Mouse (Mus musculus) spleen, adult 2 months (tissue): ENCODE measurements around the gene Odf2.

Experiments
- CTCF ChIP-seq: fragments of 200-500 bp; IDR thresholded peaks from 2 replicates; pipeline ENCODE4 v1.5.1; 2011; ENCODE audit warnings: mild to moderate bottlenecking, inconsistent platforms; ENCODE audit not compliant: insufficient read depth, insufficient read length, insufficient replicate concordance; ENCODE audit errors: extremely low read depth
- POLR2A ChIP-seq: fragments of 200-500 bp; IDR thresholded peaks from 2 replicates; pipeline ENCODE4 v1.6.1; 2011; ENCODE audit warnings: low read depth, low read length, inconsistent platforms

GRCm38 (mm10) chr2:29926542-29926941, 37.5 kb downstream of the Odf2 start:
- TF ChIP-seq CTCF (no peak), POLR2A (no peak)
